Mouse (Mus musculus) layer of hippocampus, postnatal 36 days (tissue): Measurements from ENCODE around the gene Zfp697. TPM values are rescaled to one million over a fixed set of nuclear protein-coding genes. Genes with fewer than 3 reads are reported as not detected.

Source experiments
- DNase-seq, 2 experiments: peaks; one replicate each; pipeline ENCODE4 v3.0.0; 2022
- total RNA-seq, 2 experiments: library from RNA; stranded (reverse); gene quantifications; 2 replicates each; pipeline ENCODE4 v1.2.3; 2021

Zfp697 gene
- total RNA-seq: 10 to 100 TPM; 27.8 to 28.2 TPM

DNA sequence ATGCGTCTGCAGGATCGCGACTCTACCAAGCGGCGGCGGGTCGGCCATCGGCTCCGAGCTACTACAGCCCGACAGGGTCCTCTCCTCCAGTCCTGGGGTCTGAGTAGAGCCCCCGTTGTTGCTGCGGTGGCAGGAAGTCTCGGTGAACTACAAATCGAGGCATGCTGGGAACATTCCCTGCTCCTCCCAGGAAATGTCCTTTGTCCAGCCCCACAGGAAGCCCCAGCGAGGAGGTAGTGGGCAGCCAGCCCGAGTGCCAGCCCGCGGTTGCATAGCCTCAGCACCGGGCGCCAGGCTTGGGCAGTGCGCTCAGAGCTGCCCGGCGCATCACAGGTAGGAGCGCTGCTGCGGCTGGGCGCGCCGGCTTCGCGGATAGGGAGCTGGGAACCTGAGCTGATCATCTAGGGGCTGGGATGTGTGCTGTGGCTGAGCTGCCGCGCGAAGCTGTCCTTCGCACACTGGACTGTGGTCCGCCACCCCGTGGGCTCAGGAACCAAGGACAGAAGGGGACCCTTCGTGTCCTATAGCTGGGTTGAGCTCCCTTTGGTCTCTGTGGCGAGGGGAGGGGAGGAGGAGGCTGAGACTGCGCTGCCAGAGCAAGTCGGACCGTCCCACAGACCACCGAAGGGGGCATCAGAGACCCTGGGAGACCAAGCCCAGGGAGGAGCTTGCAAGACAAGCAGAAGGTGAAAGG, at the start of gene Zfp697:
Gene Zfp697, plus strand, starts transcription at position 216 of the 694 bp plus-strand sequence.
- DNase-seq: peak; percentile 80 to 81

- DNase-seq: no peak
Measured at GRCm38 (mm10) chr3:98334010-98334409, 48.3 kb upstream of the Zfp697 start.

DNA sequence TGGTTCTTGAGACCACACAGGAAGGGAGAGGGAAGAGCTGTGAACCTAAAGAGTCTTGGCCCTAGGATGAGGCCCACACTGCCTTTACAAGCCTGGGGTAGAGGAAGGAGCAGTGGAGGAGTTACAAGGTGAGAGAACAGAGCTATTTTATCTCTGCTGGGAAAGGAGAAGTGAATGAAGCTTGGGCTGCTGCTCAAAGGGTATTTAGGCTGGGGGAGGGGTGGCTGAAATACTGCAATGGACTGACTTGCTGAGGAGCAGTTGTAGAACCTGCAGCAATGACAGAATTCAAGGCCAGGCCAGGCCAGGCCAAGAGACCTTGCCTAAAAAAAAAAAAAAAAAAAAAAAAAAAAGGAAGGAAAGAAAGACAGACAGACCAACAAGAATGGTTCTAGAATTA, 46.9 kb upstream of the Zfp697 start:
- no peak for DNase-seq

GRCm38 (mm10) chr3:98335886-98336285, 46.4 kb upstream of the Zfp697 start:
- no peak for DNase-seq

- no peak for DNase-seq
Measured at GRCm38 (mm10) chr3:98336661-98337654, 45.3 kb upstream of the Zfp697 start.

GRCm38 (mm10) chr3:98338584-98339041, 43.6 kb upstream of the Zfp697 start:
- peak in 1 of 2 experiments; percentile 47 for DNase-seq

DNA sequence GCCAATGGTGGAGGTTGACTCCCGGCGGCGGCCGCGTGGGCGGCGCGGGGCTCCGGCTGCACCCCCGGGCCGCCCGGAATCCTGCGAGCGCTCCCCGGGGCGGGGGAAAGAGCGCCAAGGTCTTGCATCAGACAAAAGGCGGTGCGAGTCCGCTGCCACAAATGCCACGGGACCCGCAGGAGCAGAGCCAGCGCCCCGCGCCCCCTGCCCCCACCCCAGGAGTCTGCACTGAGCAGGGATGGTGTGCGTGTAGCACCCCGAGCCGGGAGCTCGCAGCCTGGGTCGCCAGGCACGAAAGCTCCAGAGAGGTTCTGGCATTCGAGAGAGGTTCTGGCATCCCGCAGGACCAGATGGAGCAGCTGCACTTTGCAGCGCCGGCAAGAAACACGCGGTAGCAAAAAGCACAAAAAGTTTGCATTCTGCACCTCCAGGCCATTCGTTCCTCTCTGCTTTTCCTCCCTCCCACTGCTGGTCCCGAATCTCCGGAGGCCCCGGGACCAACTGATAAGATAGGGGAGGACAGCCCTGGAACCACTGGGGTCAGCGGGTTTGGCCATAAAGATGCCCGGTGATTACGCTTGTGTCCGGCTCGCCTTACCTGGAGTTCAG, 43.1 kb upstream of the Zfp697 start:
- DNase-seq: peak; percentile 63 to 67

- peak; percentile 56 to 60 for DNase-seq
Measured at GRCm38 (mm10) chr3:98339706-98340109, 42.6 kb upstream of the Zfp697 start, which contains the start of gene Phgdh. Gene Phgdh, minus strand, starts transcription at chr3:98339990.

- DNase-seq: no peak
Measured at GRCm38 (mm10) chr3:98340818-98341594, 41.3 kb upstream of the Zfp697 start.

DNA sequence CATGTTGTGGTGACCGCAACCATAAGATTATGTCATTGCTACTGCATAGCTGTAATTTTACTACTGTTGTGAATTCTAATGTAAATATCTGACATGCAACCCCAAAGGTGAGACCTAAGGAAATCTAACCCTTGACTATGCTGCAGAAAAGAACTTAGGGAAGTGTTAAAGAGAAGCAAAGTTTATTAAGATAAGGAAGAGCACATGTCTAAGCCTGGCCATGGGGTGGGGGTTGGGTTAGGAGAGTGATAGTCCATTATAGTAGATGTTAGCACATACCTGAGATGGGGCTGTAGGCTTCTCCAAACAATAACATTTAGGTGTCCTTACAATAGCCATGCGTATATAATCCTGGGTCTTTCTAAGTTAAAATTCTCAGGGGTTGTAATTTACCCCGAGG, 39.0 kb upstream of the Zfp697 start:
- DNase-seq: no peak

- no peak for DNase-seq
Measured at GRCm38 (mm10) chr3:98348106-98348505, 34.2 kb upstream of the Zfp697 start.

GRCm38 (mm10) chr3:98348705-98349104, 33.6 kb upstream of the Zfp697 start:
- no peak for DNase-seq

- DNase-seq: peak in 1 of 2 experiments; percentile 52
Measured at GRCm38 (mm10) chr3:98353892-98354291, 28.4 kb upstream of the Zfp697 start.

DNA sequence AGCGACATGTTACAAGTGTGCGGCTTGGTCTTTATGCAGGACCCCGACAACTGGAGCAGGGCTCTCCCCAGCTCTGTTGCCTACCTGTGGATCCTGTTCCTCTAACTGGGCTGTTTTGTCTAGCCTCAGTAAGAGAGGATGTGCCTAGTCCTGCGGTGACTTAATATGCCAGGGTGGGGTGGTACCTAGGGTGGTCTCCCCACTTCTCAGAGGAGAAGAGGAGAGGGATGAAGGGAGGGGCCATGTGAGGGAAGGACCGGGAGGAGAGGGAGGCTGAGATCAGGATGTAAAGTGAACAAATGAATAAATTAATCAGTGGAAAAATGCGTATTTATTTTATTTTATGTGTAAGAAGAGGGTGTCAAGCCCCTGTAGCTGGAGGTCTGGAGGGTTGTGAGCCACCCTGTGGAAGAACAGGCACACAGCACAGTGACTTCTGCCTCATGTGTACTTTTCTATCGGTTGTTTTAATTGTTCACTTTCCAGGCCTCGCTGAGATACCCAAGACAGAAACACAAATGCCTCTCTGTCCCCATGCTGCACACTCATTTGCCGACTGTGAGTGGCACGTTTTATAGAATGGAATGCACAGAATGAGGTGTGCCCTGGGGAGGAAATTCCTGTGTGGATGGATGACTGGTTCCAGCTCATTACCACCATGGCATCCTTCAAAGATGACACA, 26.8 kb upstream of the Zfp697 start:
- no peak for DNase-seq

- DNase-seq: no peak
Measured at GRCm38 (mm10) chr3:98356026-98356365, 26.3 kb upstream of the Zfp697 start.

- no peak for DNase-seq
Measured at GRCm38 (mm10) chr3:98356632-98357370, 25.5 kb upstream of the Zfp697 start.

- DNase-seq: no peak
Measured at GRCm38 (mm10) chr3:98362753-98363152, 19.5 kb upstream of the Zfp697 start.

DNA sequence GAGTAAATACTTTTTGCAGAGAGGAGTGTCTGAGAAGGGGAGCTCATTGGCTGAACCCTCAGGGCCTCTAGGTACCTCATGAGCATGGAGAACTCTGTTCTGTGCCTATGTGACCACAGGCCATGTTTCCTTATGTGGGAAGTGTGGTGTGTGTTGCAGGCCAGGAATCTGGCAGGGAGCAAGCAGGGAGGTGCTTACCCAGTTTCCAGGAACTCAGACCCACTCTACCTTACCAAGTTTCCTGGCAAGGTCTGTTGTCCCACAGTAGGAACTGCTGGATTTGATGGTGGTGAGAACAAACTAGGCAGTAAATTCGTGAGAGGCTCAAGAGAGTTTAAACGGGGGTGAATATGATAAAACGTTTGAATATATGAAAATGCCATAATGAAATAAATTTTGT, 16.2 kb upstream of the Zfp697 start:
- DNase-seq: no peak

- DNase-seq: no peak
Measured at GRCm38 (mm10) chr3:98366823-98367222, 15.4 kb upstream of the Zfp697 start.

GRCm38 (mm10) chr3:98368283-98368682, 14.0 kb upstream of the Zfp697 start:
- no peak for DNase-seq

DNA sequence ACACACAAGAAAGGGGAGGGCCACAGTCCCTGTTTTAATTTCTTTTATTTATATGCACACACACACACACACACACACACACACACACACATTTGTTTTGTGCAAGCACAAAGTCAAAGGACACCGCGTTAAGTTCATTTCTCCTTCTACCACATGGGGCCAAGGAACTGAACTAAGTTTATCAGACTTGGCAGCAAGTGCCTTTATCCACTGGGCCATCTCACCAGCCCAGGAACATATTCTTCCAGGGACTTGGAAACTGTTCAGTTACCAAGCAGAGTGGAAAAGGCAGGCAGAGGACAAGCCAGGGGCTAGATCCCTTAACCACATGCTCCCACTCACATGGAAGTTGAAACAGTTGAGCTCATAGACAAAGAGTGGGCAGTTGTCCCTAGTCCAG, 13.5 kb upstream of the Zfp697 start:
- no peak for DNase-seq
